Mouse (Mus musculus): ENCODE results near the gene Chchd6. TPM values are rescaled to one million over a fixed set of nuclear protein-coding genes. Genes with fewer than 3 reads are reported as not detected.

Chchd6 gene
- polyA plus RNA-seq, 1 experiment: 9.1 TPM

DNA sequence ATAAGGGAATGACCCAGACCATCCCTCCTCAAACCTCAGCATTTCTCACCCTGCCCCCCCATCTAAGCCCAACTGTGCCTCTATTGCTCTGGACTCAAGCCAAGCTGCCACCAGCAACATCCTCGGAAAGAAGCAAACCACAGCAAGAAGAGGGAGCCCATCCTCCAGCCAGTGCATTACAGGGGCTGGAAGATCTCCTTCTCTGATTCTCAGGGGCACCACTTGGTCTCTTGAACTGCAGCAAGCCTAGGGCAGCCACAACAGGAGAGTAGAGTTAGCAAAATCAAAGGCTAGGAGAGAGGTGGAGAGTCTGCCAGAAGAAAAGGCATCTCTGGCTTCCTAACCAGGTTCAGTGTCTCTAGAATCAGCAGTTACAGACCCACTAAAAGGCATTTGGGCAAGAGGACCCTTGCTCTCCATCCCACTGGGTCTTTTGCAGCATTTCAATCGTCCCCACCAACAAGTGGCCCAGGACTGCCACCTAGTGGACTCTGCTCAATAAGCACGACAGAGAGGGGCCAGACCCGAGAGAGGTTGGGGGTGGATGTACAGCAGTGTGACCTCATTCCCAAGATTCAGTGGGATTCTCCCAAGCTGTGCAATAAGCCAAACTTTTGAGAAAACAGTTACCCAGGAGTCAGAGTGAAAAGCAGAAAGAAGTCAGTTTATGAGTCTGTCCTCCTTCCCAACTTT, 42.3 kb downstream of the Chchd6 start:
- no peaks in the 10 kb centered on the region for H3K36me3 ChIP-seq (ENCODE audit: control insufficient read depth, insufficient read depth, low read length)
- 8% methylated on average over 4 of the region's 4 CpGs for WGBS
- no peak overlapping the region for H3K27ac ChIP-seq (ENCODE audit: insufficient read depth, low read depth, low read length)
- no peak for TF ChIP-seq POLR2A (IDR thresholded peaks at IDR 0.05; ENCODE audit: low read depth, low read length)
- TF ChIP-seq CTCF (IDR thresholded peaks at IDR 0.05; ENCODE audit: extremely low read depth, insufficient read length, insufficient replicate concordance, low read depth, low read length): peak; percentile 90; the same call in 1 of the 2 replicates
- no peaks in the 10 kb centered on the region for H3K4me1 ChIP-seq (ENCODE audit: control insufficient read depth, insufficient read depth, insufficient read length, low read length)
- H3K4me3 ChIP-seq (ENCODE audit: low read depth, low read length): no peak overlapping the region
- H3K27me3 ChIP-seq (ENCODE audit: control insufficient read depth, insufficient read depth, low read length): no peaks in the 10 kb centered on the region

DNA sequence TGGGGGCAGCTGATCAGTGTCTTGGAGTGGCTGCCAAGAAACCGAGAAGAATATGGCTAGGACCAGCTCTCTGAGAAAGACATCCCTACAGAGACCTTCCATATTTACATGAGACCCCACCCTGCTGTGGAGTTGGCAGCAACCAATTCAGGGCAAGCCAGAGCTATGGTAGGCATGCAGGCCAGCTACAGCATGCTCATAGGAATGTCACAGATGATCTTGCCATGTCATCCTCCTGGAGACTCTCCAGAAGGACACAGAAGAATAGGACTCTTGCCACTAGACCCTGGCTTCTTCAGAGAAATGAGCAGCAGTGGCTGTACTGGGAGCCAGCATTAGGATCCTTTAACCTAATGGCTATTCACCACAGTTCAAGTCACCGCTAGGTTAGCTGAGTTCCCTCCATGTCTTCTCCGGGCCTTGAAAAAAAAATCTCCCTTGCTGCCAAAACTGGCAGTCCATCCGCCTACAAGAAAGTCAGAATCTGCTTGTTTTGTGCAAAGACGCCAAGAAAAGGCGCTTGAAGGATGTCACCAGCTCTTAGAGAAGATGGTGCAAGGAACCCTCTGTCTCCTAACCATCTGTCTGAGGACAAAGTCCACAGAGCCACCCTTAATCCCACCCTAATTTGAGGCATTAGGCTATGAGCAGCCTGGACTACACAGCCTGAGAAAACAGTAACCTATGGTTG, 43.0 kb downstream of the Chchd6 start:
- WGBS: 83% methylated on average over 6 of the region's 6 CpGs
- H3K4me1 ChIP-seq (ENCODE audit: control insufficient read depth, insufficient read depth, insufficient read length, low read length): no peaks in the 10 kb centered on the region
- H3K36me3 ChIP-seq (ENCODE audit: control insufficient read depth, insufficient read depth, low read length): no peaks in the 10 kb centered on the region
- no peaks in the 10 kb centered on the region for H3K27me3 ChIP-seq (ENCODE audit: control insufficient read depth, insufficient read depth, low read length)
- no peak for TF ChIP-seq POLR2A (IDR thresholded peaks at IDR 0.05; ENCODE audit: low read depth, low read length)
- no peak overlapping the region for H3K27ac ChIP-seq (ENCODE audit: insufficient read depth, low read depth, low read length)
- no peak overlapping the region for H3K4me3 ChIP-seq (ENCODE audit: low read depth, low read length)

DNA sequence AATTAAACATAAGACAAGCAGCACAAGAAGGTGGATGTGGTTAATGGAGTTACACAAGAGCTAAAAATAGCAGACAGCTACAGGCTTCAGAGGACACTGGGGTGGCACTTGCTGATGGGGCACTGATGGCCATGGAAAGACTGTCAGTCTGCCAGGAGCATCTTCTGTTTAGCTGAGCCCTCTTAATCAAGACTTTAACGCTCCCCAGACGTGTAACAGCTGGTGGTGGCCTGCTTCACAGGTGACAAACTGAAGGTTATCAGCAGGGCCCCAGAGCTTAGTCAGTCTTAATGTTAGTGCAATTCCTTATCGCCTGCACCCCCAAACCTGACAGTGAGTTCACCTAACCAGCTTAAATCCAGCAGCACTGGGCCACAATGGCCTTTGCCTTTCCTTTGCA, 46.3 kb downstream of the Chchd6 start:
- WGBS: 77% methylated on average over 3 of the region's 3 CpGs
- Histone ChIP-seq H3K4me1 (ENCODE audit: control insufficient read depth, insufficient read depth, insufficient read length, low read length) (no peaks in the 10 kb centered on the region), H3K4me3 (ENCODE audit: low read depth, low read length) (no peak overlapping the region)

DNA sequence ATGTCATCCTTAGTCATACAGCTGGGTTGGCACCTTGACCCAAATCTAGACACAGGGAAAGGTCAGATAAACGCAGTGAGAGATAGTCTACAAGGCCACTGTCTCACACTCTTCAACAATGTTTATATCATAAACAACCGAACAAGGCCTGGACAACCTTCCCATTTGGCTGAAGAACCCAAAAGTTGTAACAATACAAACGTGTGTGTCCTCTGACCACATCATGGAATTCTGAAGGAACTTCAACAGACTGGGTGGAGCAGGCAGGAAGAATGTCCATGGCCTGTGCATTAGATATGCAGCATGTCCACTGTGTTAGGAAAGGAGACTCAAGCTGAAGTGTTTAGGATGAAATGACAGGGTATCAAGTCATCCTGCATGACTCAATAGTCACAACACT, 47.5 kb downstream of the Chchd6 start:
- WGBS: 68% methylated on average over 3 of the region's 3 CpGs
- no peaks in the 10 kb centered on the region for H3K27me3 ChIP-seq (ENCODE audit: control insufficient read depth, insufficient read depth, low read length)
- H3K27ac ChIP-seq (ENCODE audit: insufficient read depth, low read depth, low read length): no peak overlapping the region
- H3K4me1 ChIP-seq (ENCODE audit: control insufficient read depth, insufficient read depth, insufficient read length, low read length): no peaks in the 10 kb centered on the region
- no peak overlapping the region for H3K4me3 ChIP-seq (ENCODE audit: low read depth, low read length)
- TF ChIP-seq CTCF (IDR thresholded peaks at IDR 0.05; ENCODE audit: extremely low read depth, insufficient read length, insufficient replicate concordance, low read depth, low read length) (no peak), POLR2A (IDR thresholded peaks at IDR 0.05; ENCODE audit: low read depth, low read length) (no peak)
- no peaks in the 10 kb centered on the region for H3K36me3 ChIP-seq (ENCODE audit: control insufficient read depth, insufficient read depth, low read length)

More for the DNA sequence above, 46.3 kb downstream of the Chchd6 start:
- H3K27ac ChIP-seq (ENCODE audit: insufficient read depth, low read depth, low read length): no peak overlapping the region
- no peaks in the 10 kb centered on the region for H3K36me3 ChIP-seq (ENCODE audit: control insufficient read depth, insufficient read depth, low read length)
- no peaks in the 10 kb centered on the region for H3K27me3 ChIP-seq (ENCODE audit: control insufficient read depth, insufficient read depth, low read length)
- TF ChIP-seq POLR2A (IDR thresholded peaks at IDR 0.05; ENCODE audit: low read depth, low read length) (no peak), CTCF (IDR thresholded peaks at IDR 0.05; ENCODE audit: extremely low read depth, insufficient read length, insufficient replicate concordance, low read depth, low read length) (no peak)

DNA sequence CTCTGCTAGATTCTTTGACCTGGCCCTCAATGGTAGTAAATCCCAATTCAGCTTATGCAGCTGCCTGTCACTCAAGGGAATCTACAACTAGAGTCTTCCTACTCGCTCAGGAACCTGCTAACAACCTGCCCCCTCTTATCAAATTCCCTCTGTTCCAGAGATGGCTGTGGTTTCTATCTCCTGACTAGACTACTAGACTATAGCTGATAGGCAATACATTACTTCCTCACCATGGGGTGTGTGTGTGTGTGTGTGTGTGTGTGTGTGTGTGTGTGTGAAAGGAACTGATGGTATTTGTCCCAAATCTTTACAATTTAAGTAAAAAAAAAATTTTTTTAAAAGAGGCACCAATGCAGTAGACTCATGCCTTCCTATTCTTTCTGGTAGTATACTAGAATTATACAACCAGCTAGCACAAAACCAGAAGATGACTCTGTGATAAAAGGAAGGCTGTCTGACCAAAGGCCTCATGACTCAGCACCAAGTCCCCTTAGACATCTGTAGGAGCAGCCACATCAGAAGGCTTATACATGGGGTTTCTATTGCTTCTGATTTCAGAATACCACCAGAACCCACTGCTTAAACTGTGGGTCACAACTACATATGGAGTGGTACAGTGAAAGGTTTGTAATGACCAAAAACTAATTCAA, 57.2 kb downstream of the Chchd6 start:
- no peaks in the 10 kb centered on the region for H3K27me3 ChIP-seq (ENCODE audit: control insufficient read depth, insufficient read depth, low read length)
- no peak overlapping the region for H3K4me3 ChIP-seq (ENCODE audit: low read depth, low read length)
- H3K27ac ChIP-seq (ENCODE audit: insufficient read depth, low read depth, low read length): no peak overlapping the region
- no peaks in the 10 kb centered on the region for H3K36me3 ChIP-seq (ENCODE audit: control insufficient read depth, insufficient read depth, low read length)
- TF ChIP-seq POLR2A (IDR thresholded peaks at IDR 0.05; ENCODE audit: low read depth, low read length) (no peak), CTCF (IDR thresholded peaks at IDR 0.05; ENCODE audit: extremely low read depth, insufficient read length, insufficient replicate concordance, low read depth, low read length) (no peak)
- WGBS: 85% methylated on average over 1 of the region's 1 CpGs
- no peaks in the 10 kb centered on the region for H3K4me1 ChIP-seq (ENCODE audit: control insufficient read depth, insufficient read depth, insufficient read length, low read length)

DNA sequence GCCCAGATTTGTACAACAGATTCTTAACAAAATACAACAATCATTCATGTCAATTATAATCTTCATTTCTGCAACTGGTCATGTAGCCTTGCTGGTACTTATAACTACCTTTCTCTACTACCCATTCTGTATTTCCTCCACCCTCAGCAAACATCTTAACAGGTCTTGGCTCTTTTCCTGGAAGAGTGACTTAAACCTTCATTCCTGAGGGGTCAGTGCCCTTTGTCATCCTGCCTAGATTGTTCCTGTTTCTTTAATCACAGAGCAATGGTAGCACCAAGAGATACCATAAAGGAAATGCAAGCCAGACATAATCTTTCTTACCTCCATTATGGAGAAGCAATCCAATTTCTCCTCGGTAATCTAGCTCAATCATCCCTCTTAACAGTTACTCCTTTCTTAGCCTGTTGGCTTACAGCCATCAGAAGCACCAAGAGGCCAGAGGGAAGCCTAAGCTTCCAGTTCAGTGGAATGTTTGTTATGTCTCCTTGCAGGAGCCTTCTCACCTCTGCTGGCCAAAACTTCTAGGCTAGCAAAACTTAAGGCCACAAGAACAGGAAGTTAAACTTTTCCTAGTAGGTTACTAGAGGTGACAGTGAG, 59.7 kb downstream of the Chchd6 start:
- no peaks in the 10 kb centered on the region for H3K4me1 ChIP-seq (ENCODE audit: control insufficient read depth, insufficient read depth, insufficient read length, low read length)
- H3K27ac ChIP-seq (ENCODE audit: insufficient read depth, low read depth, low read length): no peak overlapping the region
- H3K4me3 ChIP-seq (ENCODE audit: low read depth, low read length): no peak overlapping the region
- no peaks in the 10 kb centered on the region for H3K27me3 ChIP-seq (ENCODE audit: control insufficient read depth, insufficient read depth, low read length)
- no peaks in the 10 kb centered on the region for H3K36me3 ChIP-seq (ENCODE audit: control insufficient read depth, insufficient read depth, low read length)
- TF ChIP-seq CTCF (IDR thresholded peaks at IDR 0.05; ENCODE audit: extremely low read depth, insufficient read length, insufficient replicate concordance, low read depth, low read length) (no peak), POLR2A (IDR thresholded peaks at IDR 0.05; ENCODE audit: low read depth, low read length) (no peak)
- 14% methylated on average over 1 of the region's 1 CpGs for WGBS

DNA sequence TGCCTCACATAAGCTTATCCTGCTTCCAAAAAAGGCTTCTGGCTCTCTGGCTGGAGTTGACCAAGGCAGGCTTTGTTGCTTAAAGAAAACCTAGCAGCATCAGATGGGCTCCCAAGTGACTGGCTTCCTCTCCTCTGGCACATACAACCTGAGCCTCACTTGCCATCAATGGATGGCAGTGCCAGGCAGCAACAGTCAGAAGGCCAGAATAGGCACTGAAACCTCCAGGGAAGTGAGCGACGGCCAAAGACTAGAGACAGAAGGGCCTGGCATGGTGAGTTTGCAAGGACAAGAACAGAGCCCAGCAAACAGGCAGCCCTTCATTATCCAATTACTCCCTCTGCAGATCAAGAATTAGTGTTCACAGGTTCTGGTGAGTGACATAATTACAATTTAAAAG, 70.7 kb downstream of the Chchd6 start:
- 89% methylated on average over 2 of the region's 2 CpGs for WGBS
- no peaks in the 10 kb centered on the region for H3K27me3 ChIP-seq (ENCODE audit: control insufficient read depth, insufficient read depth, low read length)
- H3K4me3 ChIP-seq (ENCODE audit: low read depth, low read length): no peak overlapping the region
- no peak overlapping the region for H3K27ac ChIP-seq (ENCODE audit: insufficient read depth, low read depth, low read length)
- no peaks in the 10 kb centered on the region for H3K36me3 ChIP-seq (ENCODE audit: control insufficient read depth, insufficient read depth, low read length)
- TF ChIP-seq CTCF (IDR thresholded peaks at IDR 0.05; ENCODE audit: extremely low read depth, insufficient read length, insufficient replicate concordance, low read depth, low read length) (no peak), POLR2A (IDR thresholded peaks at IDR 0.05; ENCODE audit: low read depth, low read length) (no peak)
- no peaks in the 10 kb centered on the region for H3K4me1 ChIP-seq (ENCODE audit: control insufficient read depth, insufficient read depth, insufficient read length, low read length)
